ENCODE assay signal across 11 mouse cellular contexts in genomic region chr11:118009865-118010571, GRCm38 (mm10). TPM values are rescaled to one million over a fixed set of nuclear protein-coding genes. Genes with fewer than 3 reads are reported as not detected.
DNase-seq lines count a peak whose midpoint lies in the region; ATAC-seq and TF ChIP-seq lines count a peak whose summit lies in the region.
"Had no signal": no experiment of that assay in that cellular context is flagged by ENCODE, and none has a peak within 500 bp of the region (broad histone marks: within the 10 kb centered on the region; RNA-seq: fewer than 3 reads in every experiment).

No protein-coding gene starts in this region.

- no peak overlapping the region for H3K4me3 ChIP-seq in kidney, adult 2 months (ENCODE audit: insufficient read depth, low read depth, low read length)
- H3K4me3 ChIP-seq in intestine, postnatal 0 days (ENCODE audit: low read depth, low read length) = no peak overlapping the region
- H3K4me3 ChIP-seq in olfactory bulb, adult 2 months (ENCODE audit: insufficient read depth, low read depth, low read length) = no peak overlapping the region

- peak; percentile 46 for DNase-seq in kidney, adult 2 months
- DNase-seq in kidney, adult 8-10 months = no peak
- peak; percentile 48 for DNase-seq in ZHBTc4 (ENCODE audit: low read depth, low spot score)
- DNase-seq in left cerebral cortex, postnatal 10 days (ENCODE audit: extremely low spot score in 1 of 2, low spot score in 2 of 2) = no peak
- no peak for DNase-seq in c-Kit-positive CD71-positive TER-119-positive erythroid progenitor cells, embryonic 14.5 days (ENCODE audit: low spot score)
- no peak for DNase-seq in spleen, postnatal 10 days (ENCODE audit: low spot score in 2 of 2)
- DNase-seq: heart, adult 11 months had no signal

- peak; percentile 64 for ATAC-seq in intestine, postnatal 0 days
- ATAC-seq: lung, postnatal 0 days had no signal

- H3K9ac ChIP-seq in intestine, postnatal 0 days (ENCODE audit: low read depth, low read length) = no peak overlapping the region

- H3K36me3 ChIP-seq in kidney, adult 2 months (ENCODE audit: control insufficient read depth, insufficient read depth, low read length) = no peaks in the 10 kb centered on the region
- H3K36me3 ChIP-seq in intestine, postnatal 0 days (ENCODE audit: control insufficient read depth, insufficient read depth) = peaks cover 32% of the 10 kb centered on the region

- no peak overlapping the region for H3K27ac ChIP-seq in kidney, adult 2 months (ENCODE audit: insufficient read depth, low read depth, low read length)
- peak overlapping the region; percentile 66 for H3K27ac ChIP-seq in intestine, postnatal 0 days (ENCODE audit: low read depth, low read length)
- H3K27ac ChIP-seq in olfactory bulb, adult 2 months (ENCODE audit: insufficient read depth, low read depth, low read length) = peak overlapping the region; percentile 16; the same call in 1 of the 2 replicates

- H3K4me2 ChIP-seq in intestine, postnatal 0 days (replicated peaks; ENCODE audit: low read depth) = 0 out of 2 replicates have a peak overlapping the region, but pooled peaks have one; percentile 4

- no peak for TF ChIP-seq POLR2A in kidney, adult 2 months (IDR thresholded peaks at IDR 0.05; ENCODE audit: low read depth, low read length)
- no peak for TF ChIP-seq POLR2A in olfactory bulb, adult 2 months (IDR thresholded peaks at IDR 0.05; ENCODE audit: insufficient read depth, low read depth, low read length)

- no peaks in the 10 kb centered on the region for H3K9me3 ChIP-seq in intestine, postnatal 0 days (ENCODE audit: control insufficient read depth)
- H3K9me3 ChIP-seq: G1E had no signal

- TF ChIP-seq CTCF in kidney, adult 2 months (conservative IDR thresholded peaks at IDR 0.05; ENCODE audit: insufficient read depth, insufficient read length, low read depth, low read length) = no peak
- no peak for TF ChIP-seq CTCF in intestine, postnatal 0 days (IDR thresholded peaks at IDR 0.05; ENCODE audit: low read depth)
- TF ChIP-seq CTCF in olfactory bulb, adult 2 months (IDR thresholded peaks at IDR 0.05; ENCODE audit: insufficient read depth, low read depth, low read length) = no peak

- intact Hi-C loops in left cerebral cortex, postnatal 10 days (cut with DNase I) = no loop called here

- peaks cover 25% of the 10 kb centered on the region for H3K4me1 ChIP-seq in kidney, adult 2 months (ENCODE audit: control insufficient read depth, insufficient read depth, low read length)
- H3K4me1 ChIP-seq in intestine, postnatal 0 days (replicated peaks; ENCODE audit: control insufficient read depth, insufficient read depth, low read length) = peaks cover 26% of the 10 kb centered on the region
- H3K4me1 ChIP-seq in olfactory bulb, adult 2 months (ENCODE audit: control insufficient read depth, insufficient read depth, low read length) = peaks cover 29% of the 10 kb centered on the region

- no peaks in the 10 kb centered on the region for H3K27me3 ChIP-seq in kidney, adult 2 months (replicated peaks; ENCODE audit: control insufficient read depth, insufficient read depth, low read length)
- H3K27me3 ChIP-seq in intestine, postnatal 0 days (replicated peaks; ENCODE audit: control insufficient read depth, insufficient read depth, low read length) = no peaks in the 10 kb centered on the region

- 31% methylated on average over 4 of the region's 4 CpGs for WGBS in kidney, adult 2 months
- 31% methylated on average over 4 of the region's 4 CpGs for WGBS in intestine, postnatal 0 days
- WGBS in olfactory bulb, adult 2 months = 57% methylated on average over 4 of the region's 4 CpGs

RNA-seq across cellular contexts. Expression of gene Pgs1, which starts 23.9 kb away (rescaled TPM):
- 29.7 and 30.4 TPM in 2 replicates for polyA plus RNA-seq in kidney, adult 2 months (2012; rRNA removed)
- polyA plus RNA-seq in intestine, postnatal 0 days (2015; fragmentation: Nextera tagmentation; extraction: Ambion mirVana) = 23.1 and 24.0 TPM in 2 replicates
- polyA plus RNA-seq in olfactory bulb, adult 2 months (2012; ENCODE audit: insufficient read depth, insufficient read length, low replicate concordance, missing spikeins) = not detected in 2 replicates
- 10 to 100 TPM; 58.6 to 62.3 TPM for total RNA-seq in left cerebral cortex, postnatal 10 days (2021)

RNA-seq across cellular contexts. Expression of gene Socs3, which starts 40.2 kb away (rescaled TPM):
- 4.3 and 5.0 TPM in 2 replicates for polyA plus RNA-seq in kidney, adult 2 months (2012; rRNA removed)
- 15.7 and 15.9 TPM in 2 replicates for polyA plus RNA-seq in intestine, postnatal 0 days (2015; fragmentation: Nextera tagmentation; extraction: Ambion mirVana)
- not detected in 2 replicates for polyA plus RNA-seq in olfactory bulb, adult 2 months (2012; ENCODE audit: insufficient read depth, insufficient read length, low replicate concordance, missing spikeins)
- total RNA-seq in left cerebral cortex, postnatal 10 days (2021) = 1 to 10 TPM; 2.3 to 2.6 TPM

Comparison
In these comparisons a context has a peak if more than half of its experiments do, and no peak if none do; other contexts are left out.
1. DNase-seq: peak in kidney, adult 2 months (single experiment) and ZHBTc4 (single experiment); none in kidney, adult 8-10 months (0 of 2), left cerebral cortex, postnatal 10 days (0 of 2), c-Kit-positive CD71-positive TER-119-positive erythroid progenitor cells, embryonic 14.5 days (single experiment) and spleen, postnatal 10 days (0 of 2).